Mouse (Mus musculus) kidney, adult 2 months (tissue): Measurements from ENCODE around the gene 2310022A10Rik.

Experiments
- CTCF ChIP-seq: fragments of 200-500 bp; conservative IDR thresholded peaks from 2 replicates; pipeline ENCODE4 v1.5.1; 2011; ENCODE audit warnings: low read depth, mild to moderate bottlenecking, control low read depth, low read length, moderate library complexity, mixed read lengths; ENCODE audit not compliant: insufficient read depth, insufficient read length
- POLR2A ChIP-seq: fragments of 200-500 bp; IDR thresholded peaks from one replicate; pipeline ENCODE4 v1.6.1; 2011; ENCODE audit warnings: low read depth, low read length, control low read depth

DNA sequence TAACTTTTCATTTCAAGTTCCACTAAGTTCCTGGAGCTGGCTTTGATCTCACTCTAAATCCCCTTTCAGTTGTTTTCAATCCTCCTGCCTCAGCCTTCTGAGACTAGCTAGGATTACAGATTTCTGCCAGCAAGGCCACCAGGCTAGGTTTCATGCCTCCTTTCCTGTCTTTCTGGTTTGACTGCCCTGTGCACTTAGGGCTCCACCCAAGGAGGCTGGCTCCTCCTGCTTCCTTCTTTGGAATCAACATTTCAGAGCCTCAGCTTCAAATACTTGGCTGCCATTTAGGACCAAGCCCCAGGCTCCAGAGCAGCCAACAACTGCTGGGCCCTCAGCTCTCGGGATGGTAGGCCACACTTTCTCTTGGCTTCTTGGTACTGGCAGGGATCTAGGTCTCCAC, 32.4 kb upstream of the 2310022A10Rik start:
- TF ChIP-seq CTCF, result no peak
- no peak for TF ChIP-seq POLR2A
